Mouse (Mus musculus) limb, embryonic 11.5 days (tissue): ENCODE measurements around the gene Ccdc186. TPM values are rescaled to one million over a fixed set of nuclear protein-coding genes. Genes with fewer than 3 reads are reported as not detected.
A peak's percentile ranks its signal among the peaks of the same experiment; 100 is the strongest.

Experiments
- ATAC-seq: fragments of 200-750 bp; cut with Nextera tagmentation; 2 replicates; pipeline ENCODE4 v1.8.0; 2017; ENCODE audit warnings: low read depth; ENCODE audit not compliant: insufficient number of reproducible peaks, low FRiP score, low TSS enrichment
- DNase-seq: peaks from one replicate; pipeline ENCODE4 v3.0.0-alpha.2; 2015; ENCODE audit warnings: low spot score
- H3K27ac ChIP-seq: fragments of 300-500 bp; sonication (generic); replicated peaks from 2 replicates; pipeline ENCODE4 v1.5.1; 2014; ENCODE audit warnings: low read depth, mild to moderate bottlenecking, low read length
- H3K27me3 ChIP-seq: fragments of 300-500 bp; sonication (generic); 2 replicates; pipeline ENCODE4 v1.6.1; 2014; ENCODE audit warnings: mild to moderate bottlenecking, low read length, mixed read lengths; ENCODE audit not compliant: control insufficient read depth, insufficient read depth
- H3K36me3 ChIP-seq: fragments of 300-500 bp; sonication (generic); 2 replicates; pipeline ENCODE4 v1.6.1; 2014; ENCODE audit warnings: mild to moderate bottlenecking, low read length, moderate library complexity, mixed read lengths; ENCODE audit not compliant: control insufficient read depth, insufficient read depth
- H3K4me1 ChIP-seq: fragments of 300-500 bp; sonication (generic); 2 replicates; pipeline ENCODE4 v1.6.1; 2014; ENCODE audit warnings: low read length, mixed read lengths; ENCODE audit not compliant: control insufficient read depth, insufficient read depth
- H3K4me2 ChIP-seq: fragments of 300-500 bp; sonication (generic); 2 replicates; pipeline ENCODE4 v1.6.1; 2014; ENCODE audit warnings: low read depth, mild to moderate bottlenecking, moderate library complexity; ENCODE audit not compliant: severe bottlenecking
- H3K4me3 ChIP-seq: fragments of 300-500 bp; sonication (generic); 2 replicates; pipeline ENCODE4 v1.5.1; 2014; ENCODE audit warnings: low read depth, low read length
- H3K9ac ChIP-seq: fragments of 300-500 bp; sonication (generic); 2 replicates; pipeline ENCODE4 v1.6.1; 2014; ENCODE audit warnings: mild to moderate bottlenecking, low read length
- H3K9me3 ChIP-seq: fragments of 300-500 bp; sonication (generic); 2 replicates; pipeline ENCODE4 v1.6.1; 2016; ENCODE audit warnings: low read length; ENCODE audit not compliant: control insufficient read depth
- WGBS: fragments of 180-500 bp; shearing (Covaris S2); extraction: QIAGEN DNeasy Blood & Tissue Kit; methylation state at CpG from one replicate; pipeline ENCODE4 v1.1.7; 2014; 5-methylcytosine and 5-hydroxymethylcytosine counted together
- polyA plus RNA-seq: library from polyadenylated mRNA; unstranded; fragments of >200 nt; fragmentation: Nextera tagmentation; extraction: Ambion mirVana; gene quantifications from 2 replicates; pipeline ENCODE4 v1.2.1, GENCODE M21; 2014

The Ccdc186 gene
- 19.1 and 20.8 TPM in 2 replicates for polyA plus RNA-seq

DNA sequence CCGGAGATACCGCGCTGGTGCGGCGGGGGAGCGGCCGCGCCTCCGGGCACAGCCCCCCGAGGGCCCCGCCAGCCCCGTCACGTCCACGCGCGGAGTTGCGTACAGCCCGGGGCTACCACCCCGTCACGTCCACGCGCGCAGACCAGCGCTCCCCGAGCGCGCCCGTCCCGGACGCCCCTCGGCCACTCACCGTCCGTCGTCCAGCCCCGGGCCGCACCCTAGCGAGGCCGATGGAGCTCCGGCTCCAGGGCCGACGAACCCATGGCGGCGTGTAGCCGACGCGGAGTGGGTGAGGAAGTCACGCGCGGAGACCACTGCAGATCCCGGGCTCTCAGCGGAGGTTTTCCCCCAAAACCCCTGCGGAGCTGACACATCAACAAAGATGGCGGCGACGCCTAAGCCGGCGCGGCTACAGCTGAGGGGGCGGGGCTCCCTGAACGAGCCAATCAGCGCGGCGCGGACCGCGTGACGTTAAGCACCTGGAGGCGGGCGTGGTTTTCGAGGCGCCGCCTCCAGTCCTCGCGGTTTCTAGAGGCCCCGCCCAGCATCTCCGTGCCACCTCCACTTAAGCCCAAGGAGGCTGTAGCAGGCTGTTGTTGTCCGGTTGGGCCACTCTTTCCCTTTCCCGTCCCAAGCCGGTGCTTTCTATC is at the start of gene Ccdc186:
Gene Ccdc186 (minus strand): TSS at position 393 of the 650 bp plus-strand sequence.
- Histone ChIP-seq H3K4me2 (peak within 1 kb of the TSS; percentile 58), H3K27me3 (no peaks in the 10 kb centered on the region), H3K36me3 (no peaks in the 10 kb centered on the region), H3K9me3 (no peaks in the 10 kb centered on the region), H3K27ac (0 out of 2 replicates have a peak within 1 kb of the TSS, but pooled peaks have one; percentile 54), H3K9ac (peak within 1 kb of the TSS; percentile 83), H3K4me1 (peaks cover 4% of the 10 kb centered on the region; the same call in 1 of the 2 replicates), H3K4me3 (peak within 1 kb of the TSS; percentile 95)
- under 1% methylated on average over 76 of the region's 79 CpGs for WGBS
- DNase-seq, result peak; percentile 98
- ATAC-seq, result peak; percentile 96

DNA sequence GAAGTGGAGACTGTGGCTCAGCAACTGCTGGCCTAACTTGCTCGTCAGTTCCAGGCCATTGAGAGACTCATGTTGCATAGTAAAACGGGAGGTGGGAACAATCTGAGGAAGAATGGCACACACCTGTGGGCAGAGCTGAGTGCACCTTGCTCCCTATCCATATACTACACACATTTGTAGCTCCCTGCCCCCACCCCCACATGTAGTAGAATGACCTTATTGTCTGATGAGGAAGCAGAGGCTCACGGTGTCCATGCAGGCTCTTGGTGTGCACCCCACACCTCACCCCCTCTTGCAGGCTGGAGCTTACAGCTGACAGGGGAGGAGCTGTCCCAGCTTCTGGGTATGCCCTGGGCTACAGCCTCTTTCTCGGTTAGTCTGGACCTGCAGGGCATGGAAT is 45.7 kb upstream of the Ccdc186 start:
- H3K27me3 ChIP-seq, result peaks cover 15% of the 10 kb centered on the region
- no peak for ATAC-seq

DNA sequence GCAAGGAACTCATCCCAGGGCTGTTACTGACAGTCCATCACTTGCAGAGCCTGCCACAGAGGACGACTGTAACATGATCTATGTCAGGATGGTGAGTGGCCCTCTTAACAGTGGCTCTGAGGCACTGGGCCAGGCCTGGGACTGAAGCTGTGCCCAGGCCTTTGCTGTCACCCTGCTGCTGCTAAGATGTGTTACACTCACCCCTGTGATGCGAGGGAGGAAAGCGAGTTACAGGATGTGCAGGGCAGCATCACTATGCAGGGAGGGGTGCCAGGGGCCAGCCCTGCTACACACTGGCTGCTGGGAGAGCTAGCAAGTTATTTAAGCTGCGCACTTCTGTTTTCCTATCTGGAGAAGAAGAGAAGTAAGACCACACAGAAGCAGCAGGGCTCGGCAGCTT is 34.5 kb upstream of the Ccdc186 start:
- WGBS, result 31% methylated on average over 5 of the region's 5 CpGs
- no peaks in the 10 kb centered on the region for H3K9me3 ChIP-seq
- no peak overlapping the region for H3K4me3 ChIP-seq
- H3K9ac ChIP-seq, result no peak overlapping the region
- peaks cover 4% of the 10 kb centered on the region; the same call in 1 of the 2 replicates for H3K4me1 ChIP-seq
- no peak for ATAC-seq
- no peaks in the 10 kb centered on the region for H3K36me3 ChIP-seq
- H3K27me3 ChIP-seq, result no peaks in the 10 kb centered on the region
- no peak overlapping the region for H3K4me2 ChIP-seq
- DNase-seq, result no peak
- H3K27ac ChIP-seq, result no peak overlapping the region

More for the DNA sequence above, 45.7 kb upstream of the Ccdc186 start:
- Histone ChIP-seq H3K4me1 (no peaks in the 10 kb centered on the region), H3K27ac (no peak overlapping the region), H3K4me3 (no peak overlapping the region), H3K4me2 (no peak overlapping the region), H3K9ac (no peak overlapping the region), H3K36me3 (no peaks in the 10 kb centered on the region), H3K9me3 (no peaks in the 10 kb centered on the region)
- no peak for DNase-seq
- 68% methylated on average over 4 of the region's 4 CpGs for WGBS

DNA sequence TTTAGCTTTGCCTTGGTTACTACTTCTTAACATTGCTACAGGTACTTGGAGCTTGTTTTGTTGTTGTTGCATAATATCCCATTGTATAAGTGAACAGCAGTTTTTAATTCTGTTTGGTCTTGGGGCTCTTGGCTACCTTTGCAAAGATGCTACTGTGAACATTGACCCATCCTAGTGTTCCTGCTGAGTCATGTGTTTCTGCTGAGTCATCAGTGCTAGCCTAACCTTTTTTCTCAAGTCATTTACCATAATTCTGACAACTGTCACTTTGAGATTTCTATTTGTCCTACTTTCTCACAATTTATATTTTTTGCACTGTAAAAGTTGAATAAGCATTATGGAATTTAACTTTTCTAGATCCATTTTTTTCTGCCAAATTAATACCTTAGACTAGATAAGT is 30.6 kb upstream of the Ccdc186 start:
- DNase-seq (no peak), ATAC-seq (no peak)
- H3K36me3 ChIP-seq, result no peaks in the 10 kb centered on the region
- H3K27ac ChIP-seq, result no peak overlapping the region
- no peak overlapping the region for H3K9ac ChIP-seq
- H3K4me3 ChIP-seq, result no peak overlapping the region
- H3K27me3 ChIP-seq, result no peaks in the 10 kb centered on the region
- H3K9me3 ChIP-seq, result no peaks in the 10 kb centered on the region
- no peak overlapping the region for H3K4me2 ChIP-seq
- H3K4me1 ChIP-seq, result peaks cover 4% of the 10 kb centered on the region; the same call in 1 of the 2 replicates

DNA sequence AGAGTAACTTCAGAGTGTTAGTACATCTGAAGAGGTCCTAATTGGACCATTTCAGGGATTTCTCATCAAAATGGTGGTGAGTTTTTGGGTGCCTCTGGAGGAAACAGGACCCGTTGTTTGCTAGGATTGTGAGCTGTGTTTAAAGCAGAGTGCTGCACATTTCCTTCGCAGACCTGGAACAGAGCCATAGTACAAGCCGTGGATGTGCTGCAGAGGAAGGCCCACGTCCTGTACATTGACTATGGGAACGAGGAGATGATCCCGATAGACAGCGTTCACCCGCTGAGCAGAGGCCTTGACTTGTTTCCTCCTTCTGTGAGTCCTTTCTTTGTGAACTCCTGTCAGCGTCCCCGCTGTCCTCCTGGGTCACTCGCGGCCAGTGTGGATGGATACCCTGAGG is 21.0 kb upstream of the Ccdc186 start:
- Histone ChIP-seq H3K9me3 (no peaks in the 10 kb centered on the region; the same call in 1 of the 2 replicates), H3K9ac (no peak overlapping the region), H3K4me3 (no peak overlapping the region), H3K27me3 (peaks cover 22% of the 10 kb centered on the region; the same call in 1 of the 2 replicates), H3K36me3 (no peaks in the 10 kb centered on the region), H3K4me1 (peaks cover 3% of the 10 kb centered on the region; the same call in 1 of the 2 replicates), H3K27ac (no peak overlapping the region), H3K4me2 (no peak overlapping the region)
- no peak for ATAC-seq
- WGBS, result 88% methylated on average over 12 of the region's 12 CpGs
- no peak for DNase-seq

DNA sequence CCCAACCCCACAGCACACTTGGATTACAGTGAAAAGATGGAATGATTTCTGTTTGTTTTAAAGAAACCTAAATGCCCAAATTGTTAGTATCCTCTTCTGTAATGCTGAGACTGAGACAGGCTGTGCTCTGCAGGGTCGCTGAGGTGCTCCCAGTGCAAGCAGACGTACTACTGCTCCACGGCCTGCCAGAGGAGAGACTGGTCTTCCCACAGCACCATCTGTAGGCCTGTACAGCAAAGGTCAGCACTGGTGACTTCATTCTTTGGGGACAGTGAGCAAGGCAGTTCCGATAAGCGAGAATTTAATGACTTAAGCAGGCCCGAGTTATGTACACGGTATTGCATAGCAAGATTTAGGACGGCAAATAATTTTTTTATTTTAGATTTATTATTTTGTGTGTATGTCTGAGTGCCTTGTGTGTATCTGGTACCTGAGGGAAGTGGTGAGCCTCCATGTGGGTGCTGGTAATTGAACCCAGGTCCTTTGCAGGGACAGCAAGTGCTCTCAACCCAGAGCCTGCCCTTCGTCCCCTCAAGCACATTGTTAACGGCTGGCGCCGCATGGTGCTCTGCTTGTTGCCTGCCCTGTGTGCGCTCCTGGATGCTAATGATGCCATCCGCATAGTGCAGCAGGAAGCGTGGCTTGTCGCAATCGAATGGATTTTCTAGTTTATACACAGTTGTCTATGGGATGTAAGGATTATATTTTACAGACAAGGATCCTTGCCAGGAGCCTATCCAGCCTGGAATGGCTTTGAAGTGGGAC is 17.1 kb upstream of the Ccdc186 start:
- Histone ChIP-seq H3K27me3 (peaks cover 17% of the 10 kb centered on the region; the same call in 1 of the 2 replicates), H3K4me3 (no peak overlapping the region), H3K4me1 (peaks cover 3% of the 10 kb centered on the region; the same call in 1 of the 2 replicates), H3K9me3 (no peaks in the 10 kb centered on the region), H3K9ac (no peak overlapping the region), H3K27ac (peak overlapping the region; percentile 37; the same call in 1 of the 2 replicates), H3K36me3 (no peaks in the 10 kb centered on the region), H3K4me2 (no peak overlapping the region)
- DNase-seq (peak; percentile 71), ATAC-seq (0 out of 2 replicates have a peak, but pooled peaks have one; percentile 65)
- 40% methylated on average over 17 of the region's 17 CpGs for WGBS

DNA sequence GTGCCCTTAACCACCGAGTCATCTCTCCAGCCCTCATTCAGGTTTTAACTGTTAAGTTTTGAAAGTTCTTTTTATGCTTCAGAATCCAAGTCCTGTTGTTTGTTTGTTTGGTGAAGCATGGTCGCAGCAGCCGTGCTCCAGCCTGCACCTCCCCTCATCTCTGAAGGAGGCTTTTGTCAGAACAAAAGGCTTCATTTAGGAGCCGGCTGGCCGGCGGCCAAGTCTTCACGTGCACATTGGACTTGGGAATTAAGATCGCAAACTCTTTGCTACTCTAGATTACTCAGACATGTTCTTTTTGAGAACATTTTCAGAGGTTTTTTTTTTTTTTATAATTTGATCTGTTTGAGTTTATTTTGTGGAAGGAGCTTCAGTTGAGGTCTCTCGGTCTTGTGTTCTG is 13.3 kb upstream of the Ccdc186 start:
- Histone ChIP-seq H3K36me3 (no peaks in the 10 kb centered on the region), H3K27ac (no peak overlapping the region), H3K4me3 (no peak overlapping the region), H3K9me3 (no peaks in the 10 kb centered on the region), H3K27me3 (peaks cover 8% of the 10 kb centered on the region; the same call in 1 of the 2 replicates), H3K9ac (no peak overlapping the region), H3K4me2 (no peak overlapping the region), H3K4me1 (peaks cover 3% of the 10 kb centered on the region; the same call in 1 of the 2 replicates)
- DNase-seq (no peak), ATAC-seq (no peak)
- WGBS, result 81% methylated on average over 9 of the region's 9 CpGs

DNA sequence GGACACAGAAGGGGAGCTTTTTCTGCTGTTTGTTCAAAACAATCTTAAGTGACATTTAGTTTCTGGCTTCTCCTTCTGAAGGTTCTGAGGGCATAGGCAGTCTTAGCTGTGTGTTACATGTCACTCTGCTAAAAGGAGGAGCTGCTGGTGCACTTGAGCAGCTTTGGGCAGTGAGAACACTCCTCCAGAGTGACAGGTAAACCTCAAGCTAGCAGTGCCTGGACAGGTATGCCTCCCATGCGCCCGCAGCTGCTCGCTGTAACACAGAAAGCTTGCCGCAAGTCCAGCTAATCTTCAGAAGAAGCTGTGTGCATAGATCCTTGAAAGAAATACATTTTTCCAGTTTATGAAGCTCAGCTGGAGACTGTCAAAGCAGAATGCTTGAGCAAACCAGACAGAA is 8.2 kb upstream of the Ccdc186 start:
- Histone ChIP-seq H3K36me3 (no peaks in the 10 kb centered on the region), H3K9ac (no peak overlapping the region), H3K27ac (no peak overlapping the region), H3K4me3 (no peak overlapping the region), H3K4me1 (no peaks in the 10 kb centered on the region), H3K9me3 (no peaks in the 10 kb centered on the region), H3K4me2 (no peak overlapping the region), H3K27me3 (peaks cover 6% of the 10 kb centered on the region; the same call in 1 of the 2 replicates)
- no peak for ATAC-seq
- DNase-seq, result no peak
- WGBS, result 92% methylated on average over 4 of the region's 4 CpGs
